Mouse (Mus musculus) gastrocnemius, adult 2 months (tissue): ENCODE measurements at regions not wholly inside any gene's neighbourhood (a gene's known extent, or its start where the extent isn't known, plus 50 kb on each side); places are given as distances from the start of the nearest gene placed in this dataset.
A peak's percentile ranks its signal among the peaks of the same experiment; 100 is the strongest.

Source experiments
- DNase-seq: peaks from one replicate; pipeline ENCODE4 v3.0.0; 2022
- H3K27ac ChIP-seq: fragments of 200-600 bp; 2 replicates; pipeline ENCODE4 v1.8.1; 2022; ENCODE audit warnings: mild to moderate bottlenecking
- H3K4me3 ChIP-seq: fragments of 200-600 bp; 2 replicates; pipeline ENCODE4 v1.8.1; 2022; ENCODE audit warnings: mild to moderate bottlenecking, moderate library complexity
- CTCF ChIP-seq: fragments of 200-600 bp; IDR thresholded peaks from 2 replicates; pipeline ENCODE4 v1.8.1; 2022; ENCODE audit warnings: antibody characterized with exemption, mild to moderate bottlenecking, moderate library complexity
- intact Hi-C: fragments of 180-260 bp; cut with DNase I; formaldehyde crosslinking; loops from one replicate; pipeline ENCODE4 v1.15.1; 2025

DNA sequence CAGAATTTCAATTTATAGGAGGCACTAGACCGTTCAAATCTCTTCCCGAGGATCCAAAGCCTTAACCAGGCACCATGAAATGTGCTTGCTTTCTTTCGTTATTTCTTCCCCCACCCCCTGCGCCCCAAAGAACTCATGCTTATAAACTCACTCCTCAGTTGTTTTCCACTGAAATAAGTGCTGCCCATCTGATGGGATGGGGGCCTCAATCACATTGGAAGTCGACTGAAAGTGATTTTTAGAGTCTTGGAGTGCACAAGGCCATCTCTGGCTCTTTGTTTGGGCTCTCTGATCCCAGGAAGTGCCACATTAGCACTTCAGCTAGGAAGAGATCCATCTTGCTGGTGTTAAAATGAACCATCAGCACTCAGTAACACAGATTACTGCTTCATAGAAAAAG is 484.3 kb downstream of the Nedd1 start:
- no peak for DNase-seq
- Histone ChIP-seq H3K27ac (no peak overlapping the region), H3K4me3 (no peak overlapping the region)
- no peak for TF ChIP-seq CTCF
- intact Hi-C loops = no loop called here

DNA sequence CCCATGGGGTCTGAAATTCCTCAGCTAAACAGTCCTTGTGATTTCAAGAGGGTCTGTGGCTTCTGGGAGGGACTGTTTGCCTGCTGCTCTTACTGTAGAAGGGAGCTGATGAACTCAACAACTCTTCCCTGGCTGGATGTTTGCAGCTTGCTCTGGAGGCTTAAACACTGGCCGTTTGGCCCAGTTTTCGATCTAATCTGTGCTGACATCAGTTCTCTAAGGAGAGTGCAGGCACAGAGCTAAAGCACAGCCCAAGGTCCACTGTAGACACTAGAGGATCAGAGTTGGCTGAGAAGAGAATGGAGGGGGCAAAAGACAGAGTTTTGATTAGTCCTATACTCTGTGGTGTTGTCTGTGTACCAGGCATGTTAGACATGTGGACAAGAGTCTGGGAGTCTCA is 490.1 kb downstream of the Nedd1 start:
- Histone ChIP-seq H3K4me3 (no peak overlapping the region), H3K27ac (no peak overlapping the region)
- no peak for DNase-seq
- intact Hi-C loops = no loop called here
- TF ChIP-seq CTCF = no peak

DNA sequence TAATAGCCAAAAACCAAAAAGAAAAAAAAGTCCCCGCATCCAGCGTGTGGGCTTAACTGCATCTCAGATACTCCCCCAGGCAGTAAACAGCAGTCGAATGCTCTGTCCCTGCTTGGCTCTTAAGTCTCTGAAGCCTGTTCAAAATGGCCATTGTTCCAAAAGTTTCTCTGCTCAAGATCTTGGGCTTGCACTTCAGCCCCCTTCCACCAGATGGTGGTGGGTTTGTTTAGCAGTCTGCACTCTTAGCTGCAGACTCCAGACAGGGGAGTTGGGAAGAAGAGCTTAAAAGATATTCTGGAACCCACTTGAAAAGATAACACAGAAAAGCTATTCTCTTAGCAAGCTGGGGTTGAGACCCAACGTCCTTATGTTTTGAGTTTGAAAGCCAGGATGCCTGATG is 496.4 kb downstream of the Nedd1 start:
- intact Hi-C loops = no loop called here
- DNase-seq = no peak
- no peak for TF ChIP-seq CTCF
- Histone ChIP-seq H3K27ac (no peak overlapping the region), H3K4me3 (no peak overlapping the region)

DNA sequence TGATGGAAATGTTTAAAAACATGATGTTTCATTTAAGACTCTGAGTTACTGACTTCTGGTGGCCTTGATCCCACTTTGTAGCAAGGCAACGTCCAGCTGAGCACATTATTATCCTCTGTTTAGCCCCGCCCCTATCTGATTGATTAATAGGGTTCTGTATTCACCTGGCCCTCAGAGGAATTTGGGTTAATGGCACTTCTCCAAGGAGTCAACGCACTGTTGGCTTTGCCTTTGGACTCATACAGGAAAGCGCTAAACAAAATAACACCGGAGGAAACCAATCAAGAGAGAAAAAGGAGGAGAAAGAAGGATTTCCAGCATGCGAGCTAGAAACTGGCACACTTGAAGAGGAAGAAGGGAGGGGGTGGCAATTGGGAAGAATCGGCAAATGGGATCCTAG is 497.1 kb downstream of the Nedd1 start:
- no peak for DNase-seq
- Histone ChIP-seq H3K4me3 (no peak overlapping the region), H3K27ac (no peak overlapping the region)
- intact Hi-C loops = no loop called here
- TF ChIP-seq CTCF = no peak

DNA sequence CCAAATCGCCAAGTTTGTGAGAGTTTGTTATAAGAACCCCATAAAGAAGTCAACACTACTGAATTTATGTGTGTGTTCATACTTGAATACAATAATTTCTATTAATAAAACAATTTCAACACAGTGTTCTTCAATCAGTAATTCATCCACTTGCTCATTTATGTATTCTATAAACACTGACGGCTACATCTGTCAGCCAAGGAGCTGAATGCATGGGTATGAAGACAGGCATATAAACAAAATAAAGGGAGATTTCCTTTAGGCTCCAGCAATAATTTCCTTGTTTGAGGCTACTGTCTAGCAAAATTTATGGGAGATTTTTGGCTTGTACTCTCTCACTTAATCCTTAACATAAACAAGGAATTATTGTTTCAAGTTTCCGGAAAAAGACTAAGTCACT is 502.9 kb downstream of the Nedd1 start:
- no peak for DNase-seq
- Histone ChIP-seq H3K27ac (no peak overlapping the region), H3K4me3 (no peak overlapping the region)
- intact Hi-C loops = no loop called here
- TF ChIP-seq CTCF = no peak

DNA sequence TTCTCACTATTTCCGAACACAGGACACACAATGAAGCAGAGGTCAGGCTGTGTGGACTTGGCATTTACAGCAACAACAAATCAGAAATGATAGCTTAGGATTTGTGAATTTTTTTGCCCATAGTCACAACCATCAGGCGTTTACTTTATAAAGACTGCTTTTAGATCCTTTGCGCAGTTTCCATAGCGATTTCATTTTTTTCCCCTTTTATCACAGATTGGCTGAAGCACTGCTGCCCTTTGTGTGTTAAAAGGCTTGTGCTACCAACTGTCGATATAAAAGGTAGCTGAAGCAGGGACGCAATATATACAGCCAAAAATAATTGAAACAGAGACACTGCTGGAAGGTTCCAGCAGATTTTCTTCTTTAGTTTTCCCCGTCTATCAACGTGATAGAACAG is 551.4 kb downstream of the Nedd1 start:
- Histone ChIP-seq H3K4me3 (no peak overlapping the region), H3K27ac (no peak overlapping the region)
- intact Hi-C loops = no loop called here
- TF ChIP-seq CTCF = no peak
- no peak for DNase-seq

DNA sequence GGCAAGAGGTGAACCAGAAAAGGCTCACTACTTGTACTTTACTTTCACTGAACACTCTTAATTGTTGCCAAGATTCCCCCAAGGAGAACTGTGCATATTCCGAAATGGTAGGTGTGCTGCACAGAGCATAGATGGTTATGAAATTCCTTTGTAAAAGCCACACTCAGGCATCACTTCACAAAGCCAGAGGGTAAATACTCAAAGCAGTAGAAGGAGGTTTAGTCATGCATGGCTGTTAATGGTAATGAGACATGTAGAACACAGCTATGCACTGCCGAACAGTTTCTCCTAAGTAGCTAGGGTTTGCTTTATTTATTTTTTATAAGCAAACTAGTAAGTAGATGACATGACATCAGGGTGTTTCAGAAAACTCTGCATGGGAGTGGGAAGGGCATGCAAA is 556.2 kb downstream of the Nedd1 start:
- no peak for DNase-seq

DNA sequence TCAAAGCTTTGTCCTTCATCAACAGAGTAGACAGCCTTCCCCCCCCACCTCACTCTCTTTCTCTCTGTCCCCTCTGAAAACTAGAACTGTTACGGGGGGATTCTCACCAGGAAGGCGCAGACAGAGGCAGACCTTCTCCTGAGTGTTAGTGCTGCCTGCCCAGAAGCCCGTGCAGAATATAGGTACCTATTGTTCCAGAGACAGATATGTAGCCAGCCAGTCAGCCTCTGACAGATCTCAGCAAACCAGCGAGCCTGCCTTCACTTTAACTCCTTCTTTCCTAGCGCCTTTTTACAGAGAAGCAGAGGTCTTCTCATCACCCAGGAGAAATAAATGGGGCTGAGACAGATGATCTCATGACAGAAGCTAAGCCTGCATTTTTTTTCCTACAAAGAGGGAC is 557.2 kb downstream of the Nedd1 start:
- Histone ChIP-seq H3K27ac (no peak overlapping the region), H3K4me3 (no peak overlapping the region)
- intact Hi-C loops = loop anchor here (5.0 kb wide), 1 partner anchor 737 kb away; no protein-coding TSS in a partner anchor
- no peak for DNase-seq
- no peak for TF ChIP-seq CTCF

More for the DNA sequence above, 556.2 kb downstream of the Nedd1 start:
- Histone ChIP-seq H3K4me3 (no peak overlapping the region), H3K27ac (no peak overlapping the region)
- intact Hi-C loops = loop anchor here (5.0 kb wide), 1 partner anchor 736 kb away; no protein-coding TSS in a partner anchor
- no peak for TF ChIP-seq CTCF

DNA sequence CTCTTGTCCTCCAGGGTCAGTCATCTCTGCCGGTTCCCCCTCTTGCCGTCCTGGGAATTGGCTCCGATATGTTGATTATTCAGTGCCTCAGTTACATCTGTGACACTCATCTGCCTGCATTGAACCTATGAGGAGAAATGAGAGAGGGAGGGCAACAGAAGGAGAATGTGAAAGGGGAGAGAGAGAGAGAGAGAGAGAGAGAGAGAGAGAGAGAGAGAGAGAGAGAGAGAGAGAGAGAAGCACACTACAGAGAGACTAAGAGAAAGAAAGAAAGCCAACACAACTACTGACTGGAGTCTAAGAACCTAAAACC is 557.6 kb downstream of the Nedd1 start:
- Histone ChIP-seq H3K27ac (no peak overlapping the region), H3K4me3 (no peak overlapping the region)
- intact Hi-C loops = no loop called here
- TF ChIP-seq CTCF = no peak
- no peak for DNase-seq

DNA sequence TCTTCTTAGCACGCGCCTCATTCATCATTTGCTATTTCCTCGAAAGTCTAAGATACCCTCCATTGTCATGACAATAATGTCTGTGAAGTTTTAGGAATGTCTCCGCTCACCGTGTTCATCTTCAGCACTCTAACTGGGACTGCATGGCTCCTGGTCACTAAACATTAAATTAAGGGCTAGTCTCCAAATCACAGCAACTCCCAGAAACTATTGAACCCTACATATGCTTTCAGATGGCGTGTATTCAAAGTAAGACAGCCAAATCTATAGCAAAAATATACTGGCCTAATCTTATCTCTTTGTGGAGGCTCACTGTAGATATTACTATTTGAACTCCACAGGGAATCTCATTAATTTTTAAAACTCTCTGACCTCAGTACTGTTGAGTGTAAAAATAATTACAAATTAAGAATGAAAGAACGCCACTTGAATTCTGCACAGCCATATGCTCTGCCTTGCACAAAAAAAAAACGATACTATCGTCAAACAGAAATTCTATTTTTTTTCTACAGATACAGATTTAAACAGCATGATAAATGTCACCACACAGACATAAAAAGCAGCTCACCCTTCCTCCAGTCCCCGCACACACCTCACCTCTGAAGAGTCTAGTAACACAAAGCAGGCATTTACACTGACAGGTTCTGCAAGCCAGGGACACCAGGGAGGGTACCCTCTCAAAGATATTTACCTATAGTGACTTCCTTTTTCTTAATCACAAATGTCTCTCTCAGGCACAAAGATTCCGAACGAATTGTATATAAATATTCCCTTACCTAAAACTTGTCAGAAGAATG is 558.2 kb downstream of the Nedd1 start:
- H3K4me3 ChIP-seq = no peak overlapping the region
- intact Hi-C loops = no loop called here
- no peak overlapping the region for H3K27ac ChIP-seq
- no peak for TF ChIP-seq CTCF
- DNase-seq = no peak

DNA sequence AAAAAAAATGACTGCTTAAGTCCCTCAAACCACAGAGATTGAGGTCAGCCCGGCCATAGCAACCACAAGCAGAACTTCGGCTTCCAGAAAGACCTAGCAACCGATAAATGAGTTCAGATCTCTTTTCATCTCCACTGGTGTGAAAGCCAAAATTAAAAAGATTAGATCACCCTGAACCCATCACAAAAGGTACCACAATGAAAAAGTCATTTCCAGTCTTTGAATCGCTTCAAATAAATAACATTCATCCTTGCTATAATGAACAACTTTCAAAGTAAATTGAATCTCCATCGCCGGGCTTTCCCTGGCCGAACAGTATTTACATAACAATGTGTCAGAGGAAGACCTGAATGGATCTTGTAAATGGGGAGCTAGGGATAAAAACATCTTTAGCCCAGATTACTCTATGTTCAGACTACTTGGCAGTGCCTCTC is 559.1 kb downstream of the Nedd1 start:
- no peak for TF ChIP-seq CTCF
- no peak for DNase-seq
- no peak overlapping the region for H3K27ac ChIP-seq
- intact Hi-C loops = no loop called here
- H3K4me3 ChIP-seq = no peak overlapping the region; the same call in 1 of the 2 replicates

DNA sequence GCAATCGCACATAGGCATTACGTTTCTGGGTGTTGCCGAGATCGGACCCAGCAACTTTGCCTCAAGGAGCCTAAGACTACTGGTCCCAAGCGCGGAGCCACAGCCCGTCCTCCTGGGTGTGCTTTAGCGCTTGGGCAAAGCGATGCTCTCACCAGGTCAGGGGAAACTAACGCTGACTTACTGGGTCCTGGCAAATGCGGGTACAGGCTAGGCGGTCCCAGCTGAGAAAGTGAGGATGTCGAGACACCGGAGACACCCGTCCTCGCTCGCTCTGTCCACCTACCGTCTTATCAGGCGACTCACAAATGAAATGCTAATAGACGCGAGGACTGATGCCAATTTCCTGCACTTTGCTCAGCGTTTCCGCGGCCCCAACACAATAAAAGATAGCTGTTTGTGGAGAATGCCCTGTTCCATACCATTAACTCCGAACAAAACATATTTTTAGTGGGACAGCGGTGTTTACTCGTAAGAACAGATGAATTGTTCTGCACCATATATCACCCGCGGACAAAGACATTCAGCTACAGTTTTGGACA is 559.7 kb downstream of the Nedd1 start:
- TF ChIP-seq CTCF = no peak
- H3K4me3 ChIP-seq = peak overlapping the region; percentile 60
- no peak overlapping the region for H3K27ac ChIP-seq
- intact Hi-C loops = no loop called here
- DNase-seq = peak; percentile 16

DNA sequence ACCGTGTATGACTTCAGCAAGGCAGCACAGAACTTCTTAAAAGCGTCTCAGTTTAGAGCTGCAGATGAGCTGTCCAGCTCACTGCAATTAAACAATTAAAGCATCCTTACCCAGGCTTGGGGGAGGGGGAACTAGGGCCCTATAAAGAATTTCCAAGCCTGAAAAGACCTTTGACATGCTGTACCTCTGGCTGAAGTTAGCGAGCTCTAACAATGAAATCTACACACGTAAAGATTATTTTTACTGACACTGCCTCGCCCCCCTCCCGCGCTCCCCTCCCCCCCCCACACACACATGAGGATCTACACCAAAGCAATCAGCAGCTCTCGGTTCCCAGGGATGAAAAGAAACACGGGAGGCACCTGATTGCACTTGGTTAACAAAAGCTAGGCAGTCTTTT is 560.7 kb downstream of the Nedd1 start:
- intact Hi-C loops = no loop called here
- TF ChIP-seq CTCF = no peak
- Histone ChIP-seq H3K27ac (no peak overlapping the region), H3K4me3 (no peak overlapping the region)
- no peak for DNase-seq

DNA sequence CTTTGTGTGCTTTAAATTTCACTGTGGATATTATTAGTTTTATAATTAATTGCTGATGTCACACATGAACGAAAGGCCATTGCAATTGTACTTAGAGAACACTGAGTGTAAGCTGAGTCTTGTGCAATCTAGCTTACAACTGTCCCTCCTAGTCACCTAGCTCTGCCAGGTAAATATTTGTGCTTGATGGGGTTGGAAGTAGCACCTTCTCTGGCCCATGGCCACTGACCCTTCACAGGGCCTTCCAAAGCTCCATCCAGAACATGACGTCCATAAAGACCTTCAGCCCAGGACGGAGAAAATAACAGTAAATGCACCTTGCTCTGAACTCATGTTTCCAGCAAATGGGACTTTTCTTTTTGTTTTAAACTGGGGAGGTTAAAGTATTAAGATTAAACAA is 576.0 kb downstream of the Nedd1 start:
- no peak for DNase-seq
- H3K4me3 ChIP-seq = no peak overlapping the region
- intact Hi-C loops = no loop called here
- TF ChIP-seq CTCF = no peak
- no peak overlapping the region for H3K27ac ChIP-seq
